9 mouse cellular contexts compared by ENCODE assay signal in the genomic region with DNA sequence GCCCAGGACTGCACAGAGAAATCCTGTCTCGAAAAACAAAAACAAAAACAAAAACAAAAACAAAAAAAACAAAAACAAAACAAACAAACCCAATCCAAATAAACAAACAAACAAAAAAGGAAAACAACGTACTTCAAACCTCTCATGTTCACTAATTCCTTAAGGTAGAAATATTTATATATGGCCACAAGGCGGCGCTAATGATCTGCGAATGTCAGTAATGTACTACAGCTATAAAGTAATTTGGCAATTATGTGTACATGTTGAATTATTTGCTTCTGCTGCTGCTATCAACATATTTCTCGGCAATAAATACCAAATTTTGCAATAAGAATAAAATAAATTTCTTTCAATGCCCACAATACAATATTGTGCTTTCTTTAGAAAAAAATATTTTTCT. TPM values are rescaled to one million over a fixed set of nuclear protein-coding genes. Genes with fewer than 3 reads are reported as not detected.
A peak's percentile ranks its signal among the peaks of the same experiment; 100 is the strongest.
DNase-seq lines count a peak whose midpoint lies in the region; ATAC-seq and TF ChIP-seq lines count a peak whose summit lies in the region.
"Had no signal": no experiment of that assay in that cellular context is flagged by ENCODE, and none has a peak within 500 bp of the region (broad histone marks: within the 10 kb centered on the region; RNA-seq: fewer than 3 reads in every experiment).

No protein-coding gene starts in this region.

- no peak for ATAC-seq in heart, postnatal 0 days (ENCODE audit: insufficient read depth, low read depth)
- no peak for ATAC-seq in erythroid progenitor cell, adult 5-6 weeks (replicated peaks; ENCODE audit: low FRiP score, poor library complexity, severe bottlenecking)

- no peaks in the 10 kb centered on the region for H3K27me3 ChIP-seq in heart, postnatal 0 days (ENCODE audit: control insufficient read depth, insufficient read depth, low read length)
- no peaks in the 10 kb centered on the region for H3K27me3 ChIP-seq in thymus, adult 2 months (ENCODE audit: control insufficient read depth, insufficient read depth, low read length)

- no peak for TF ChIP-seq POLR2A in thymus, adult 2 months (IDR thresholded peaks at IDR 0.05; ENCODE audit: control insufficient read depth, extremely low read depth, insufficient read depth, low read length, poor library complexity)

- peak; percentile 60 for TF ChIP-seq CTCF in heart, postnatal 0 days (IDR thresholded peaks at IDR 0.05; ENCODE audit: low read depth)
- no peak for TF ChIP-seq CTCF in thymus, adult 2 months (IDR thresholded peaks at IDR 0.05; ENCODE audit: borderline replicate concordance, control insufficient read depth, extremely low read depth, insufficient read depth, low read length, poor library complexity)

- TF ChIP-seq EP300 in heart, postnatal 0 days (IDR thresholded peaks at IDR 0.05; ENCODE audit: low read depth) = no peak

- WGBS in heart, postnatal 0 days = 5% methylated on average over 6 of the region's 6 CpGs
- 6% methylated on average over 6 of the region's 6 CpGs for WGBS in thymus, adult 2 months

- H3K9ac ChIP-seq in heart, postnatal 0 days (replicated peaks; ENCODE audit: low read depth, low read length) = no peak overlapping the region

- no peak overlapping the region for H3K4me3 ChIP-seq in heart, postnatal 0 days (ENCODE audit: low read depth, low read length)
- H3K4me3 ChIP-seq in thymus, adult 2 months (ENCODE audit: control insufficient read depth, insufficient read depth, low read length) = no peak overlapping the region

- no peak overlapping the region for H3K27ac ChIP-seq in heart, postnatal 0 days (ENCODE audit: low read depth)
- H3K27ac ChIP-seq in thymus, adult 2 months (ENCODE audit: control insufficient read depth, insufficient read depth, low read length) = no peak overlapping the region

- DNase-seq in heart, postnatal 0 days (ENCODE audit: low spot score) = peak; percentile 46
- DNase-seq in heart, adult 11 months = no peak
- DNase-seq in thymus, adult 2 months = peak; percentile 56
- no peak for DNase-seq in thymus, adult 18-20 months
- peak; percentile 54 for DNase-seq in c-Kit-positive CD71-negative TER-119-negative erythroid progenitor cells, embryonic 14.5 days (ENCODE audit: low read depth)
- peak; percentile 53 for DNase-seq in kidney, postnatal 14 days
- peak; percentile 76 for DNase-seq in naive thymus-derived CD4-positive, alpha-beta T cell, adult 2 months (ENCODE audit: low read depth)

- no peaks in the 10 kb centered on the region for H3K4me1 ChIP-seq in heart, postnatal 0 days (ENCODE audit: control insufficient read depth, insufficient read depth)
- no peaks in the 10 kb centered on the region for H3K4me1 ChIP-seq in thymus, adult 2 months (replicated peaks; ENCODE audit: control insufficient read depth, insufficient read depth, low read length)

- no peaks in the 10 kb centered on the region for H3K9me3 ChIP-seq in heart, postnatal 0 days (replicated peaks; ENCODE audit: control insufficient read depth, low read length)

- no peaks in the 10 kb centered on the region for H3K36me3 ChIP-seq in heart, postnatal 0 days (replicated peaks; ENCODE audit: control insufficient read depth, insufficient read depth, low read length)
- no peaks in the 10 kb centered on the region for H3K36me3 ChIP-seq in thymus, adult 2 months (ENCODE audit: control insufficient read depth, insufficient read depth, low read length)

- H3K4me2 ChIP-seq in heart, postnatal 0 days (ENCODE audit: low read depth, low read length) = no peak overlapping the region

RNA-seq across cellular contexts. Expression of a gene that starts 41.6 kb away (rescaled TPM):
- total RNA-seq in heart, postnatal 0 days (2014; rRNA removed; ENCODE audit: low replicate concordance) = 0.27 and 2.0 TPM in 2 replicates
- 0.26 and 0.47 TPM in 2 replicates for polyA plus RNA-seq in heart, postnatal 0 days (2015; fragmentation: Nextera tagmentation; extraction: Ambion mirVana)
- 0.24 and 0.32 TPM in 2 replicates for polyA plus RNA-seq in thymus, adult 2 months (2012; rRNA removed)
- not detected in 2 replicates for total RNA-seq in erythroid progenitor cell, adult 5-6 weeks (2015; ENCODE audit: low replicate concordance)
- not detected in 2 replicates for total RNA-seq in erythroid progenitor cell, adult 5-6 weeks (2017; ENCODE audit: low replicate concordance)
- total RNA-seq: neutrophil, adult 5-6 weeks had no signal

Comparison
In these comparisons a context has a peak if more than half of its experiments do, and no peak if none do; other contexts are left out.
1. DNase-seq: peak in heart, postnatal 0 days (single experiment), thymus, adult 2 months (single experiment), c-Kit-positive CD71-negative TER-119-negative erythroid progenitor cells, embryonic 14.5 days (single experiment), kidney, postnatal 14 days (single experiment) and naive thymus-derived CD4-positive, alpha-beta T cell, adult 2 months (single experiment); none in heart, adult 11 months (single experiment) and thymus, adult 18-20 months (0 of 2).